Comparison of ENCODE assay signal across 29 mouse cellular contexts in genomic region chr6:145623141-145623540, GRCm38 (mm10). TPM values are rescaled to one million over a fixed set of nuclear protein-coding genes. Genes with fewer than 3 reads are reported as not detected.
A peak's percentile ranks its signal among the peaks of the same experiment; 100 is the strongest.
DNase-seq lines count a peak whose midpoint lies in the region; ATAC-seq and TF ChIP-seq lines count a peak whose summit lies in the region.
"Had no signal": no experiment of that assay in that cellular context is flagged by ENCODE, and none has a peak within 500 bp of the region (broad histone marks: within the 10 kb centered on the region; RNA-seq: fewer than 3 reads in every experiment).

No protein-coding gene starts in this region.

- no peaks in the 10 kb centered on the region for H3K9me3 ChIP-seq in kidney, embryonic 16.5 days (ENCODE audit: low read length)

- 86% methylated on average over 4 of the region's 4 CpGs for WGBS in kidney, embryonic 16.5 days

- H3K4me3 ChIP-seq in kidney, embryonic 16.5 days (ENCODE audit: low read length), result no peak overlapping the region
- no peak overlapping the region for H3K4me3 ChIP-seq in left cerebral cortex, adult 2 months

- H3K27ac ChIP-seq in kidney, embryonic 16.5 days (ENCODE audit: low read length), result no peak overlapping the region
- no peak overlapping the region for H3K27ac ChIP-seq in left cerebral cortex, adult 2 months

- H3K27me3 ChIP-seq in kidney, embryonic 16.5 days (ENCODE audit: insufficient read depth, low read length), result no peaks in the 10 kb centered on the region
- H3K27me3 ChIP-seq: CH12.LX, Patski had no signal

- no peak overlapping the region for H3K4me2 ChIP-seq in kidney, embryonic 16.5 days (replicated peaks; ENCODE audit: low read depth, low read length)

- H3K9ac ChIP-seq in kidney, embryonic 16.5 days (replicated peaks; ENCODE audit: low read length), result no peak overlapping the region

- intact Hi-C loops in left cerebral cortex, adult 2 months (cut with DNase I), result no loop called here

- DNase-seq in heart, adult 11 months, result peak; percentile 69
- DNase-seq in heart, adult 18-20 months, result no peak
- DNase-seq in kidney, adult 18-20 months, result no peak
- DNase-seq in A20 (ENCODE audit: low read depth, low spot score), result peak; percentile 64
- no peak for DNase-seq in left cerebral cortex, adult 2 months (ENCODE audit: extremely low spot score in 1 of 2, low spot score in 2 of 2)
- no peak for DNase-seq in ovary, postnatal 36 days (ENCODE audit: low spot score)
- DNase-seq: adrenal gland, adult 2 months; adrenal gland, adult 8-10 months; adrenal gland, postnatal 10 days; adrenal gland, postnatal 14 days; adrenal gland, postnatal 25 days; adrenal gland, postnatal 36 days; B cell, adult 2 months; cerebellum, adult 11 months; cerebellum, adult 11-12 months; cerebellum, adult 18-20 months had no signal

- ATAC-seq in kidney, embryonic 16.5 days (ENCODE audit: low FRiP score, low TSS enrichment), result peak; percentile 31; the same call in 1 of the 2 replicates
- 0 out of 2 replicates have a peak, but pooled peaks have one; percentile 24 for ATAC-seq in megakaryocyte, adult 5-6 weeks (ENCODE audit: poor library complexity, severe bottlenecking)
- ATAC-seq: activated CD4-positive, CD25-positive, alpha-beta regulatory T cell, adult 4 months; CD4-positive, CD25-positive, alpha-beta regulatory T cell, adult 4 months; Patski had no signal

- no peaks in the 10 kb centered on the region for H3K4me1 ChIP-seq in kidney, embryonic 16.5 days (ENCODE audit: insufficient read depth, low read length)

- H3K36me3 ChIP-seq in kidney, embryonic 16.5 days (ENCODE audit: insufficient read depth, low read length), result no peaks in the 10 kb centered on the region
- H3K36me3 ChIP-seq: G1E had no signal

- no peak for TF ChIP-seq CTCF in left cerebral cortex, adult 2 months (IDR thresholded peaks at IDR 0.05)

RNA-seq across cellular contexts. Expression of gene Tuba3b, which starts 7.6 kb away (rescaled TPM):
- total RNA-seq in heart, adult 18-20 months (2021), result under 1 TPM; 0.30 to 0.41 TPM
- 0.31 TPM in 1 of 2 replicates, not detected in the other for polyA plus RNA-seq in kidney, embryonic 16.5 days (2015; fragmentation: Nextera tagmentation; extraction: Ambion mirVana)
- not detected in 2 replicates for total RNA-seq in megakaryocyte, adult 5-6 weeks (2015)
- total RNA-seq in megakaryocyte, adult 5-6 weeks (2017), result not detected in 2 replicates
- total RNA-seq in left cerebral cortex, adult 2 months (2021), result not detected
- total RNA-seq: adrenal gland, adult 18-20 months; adrenal gland, adult 2 months; adrenal gland, postnatal 10 days; adrenal gland, postnatal 14 days; adrenal gland, postnatal 25 days; adrenal gland, postnatal 36 days; adrenal gland, postnatal 4 days; CH12.LX; G1E had no signal
- polyA plus RNA-seq: activated CD4-positive, CD25-positive, alpha-beta regulatory T cell, adult 4 months; adrenal gland, adult 2 months; brain, embryonic 14.5 days; CD4-positive, CD25-positive, alpha-beta regulatory T cell, adult 4 months; G1E; Patski had no signal

RNA-seq across cellular contexts. Expression of gene Lmntd1, which starts 9.0 kb away (rescaled TPM):
- 1 to 10 TPM; 2.2 to 2.3 TPM for total RNA-seq in heart, adult 18-20 months (2021)
- polyA plus RNA-seq in kidney, embryonic 16.5 days (2015; fragmentation: Nextera tagmentation; extraction: Ambion mirVana), result 1.6 and 1.8 TPM in 2 replicates
- total RNA-seq in megakaryocyte, adult 5-6 weeks (2015), result not detected in 2 replicates
- not detected in 2 replicates for total RNA-seq in megakaryocyte, adult 5-6 weeks (2017)
- 1 to 10 TPM; 1.8 to 2.0 TPM for total RNA-seq in left cerebral cortex, adult 2 months (2021)
- total RNA-seq: ES-E14, MEL had no signal
- polyA plus RNA-seq: C2C12; CD4-positive, CD25-positive, alpha-beta regulatory T cell, adult 4 months; G1E; Patski had no signal

Comparison
In these comparisons a context has a peak if more than half of its experiments do, and no peak if none do; other contexts are left out.
1. DNase-seq: peak in heart, adult 11 months (single experiment) and A20 (single experiment); none in heart, adult 18-20 months (0 of 2), kidney, adult 18-20 months (single experiment), left cerebral cortex, adult 2 months (0 of 2) and ovary, postnatal 36 days (single experiment).